ENCODE assay signal across 38 mouse cellular contexts in genomic region chr4:144433216-144433615, GRCm38 (mm10). TPM values are rescaled to one million over a fixed set of nuclear protein-coding genes. Genes with fewer than 3 reads are reported as not detected.
"Had no signal": no experiment of that assay in that cellular context is flagged by ENCODE, and none has a peak within 500 bp of the region (broad histone marks: within the 10 kb centered on the region; RNA-seq: fewer than 3 reads in every experiment).

No protein-coding gene starts in this region.

- DNase-seq: left cerebral cortex, postnatal 4 days; liver; liver, embryonic 13.5 days; liver, postnatal 0 days; lung, adult 18-20 months; lung, adult 2 months; lung, embryonic 14.5 days; lung, postnatal 10 days; lung, postnatal 14 days; lung, postnatal 36 days; lung, postnatal 4 days; midbrain, embryonic 14.5 days had no signal

RNA-seq across cellular contexts. Expression of gene 1700012P22Rik, which starts 5.4 kb away (rescaled TPM):
- polyA plus RNA-seq: limb, embryonic 10.5 days; limb, embryonic 11.5 days; limb, embryonic 12.5 days; limb, embryonic 13.5 days; limb, embryonic 14.5 days; limb, embryonic 15.5 days; liver, adult 2 months; liver, embryonic 11.5 days; liver, embryonic 12.5 days; liver, embryonic 13.5 days; liver, embryonic 14.5 days; liver, embryonic 15.5 days; liver, embryonic 16.5 days; liver, postnatal 0 days; lung, adult 2 months; lung, embryonic 14.5 days; lung, embryonic 15.5 days; lung, embryonic 16.5 days; lung, postnatal 0 days; macrophage; midbrain, embryonic 10.5 days; midbrain, embryonic 11.5 days; midbrain, embryonic 12.5 days; midbrain, embryonic 13.5 days; midbrain, embryonic 14.5 days; midbrain, postnatal 0 days; myocyte; neural tube, embryonic 11.5 days; neural tube, embryonic 12.5 days had no signal

RNA-seq across cellular contexts. Expression of gene Gm9944, which starts 19.9 kb away (rescaled TPM):
- polyA plus RNA-seq: limb, embryonic 10.5 days; limb, embryonic 11.5 days; limb, embryonic 12.5 days; limb, embryonic 13.5 days; limb, embryonic 14.5 days; limb, embryonic 15.5 days; liver, adult 2 months; liver, embryonic 11.5 days; liver, embryonic 12.5 days; liver, embryonic 13.5 days; liver, embryonic 14.5 days; liver, embryonic 15.5 days; liver, embryonic 16.5 days; liver, postnatal 0 days; lung, adult 2 months; lung, embryonic 14.5 days; lung, embryonic 15.5 days; lung, embryonic 16.5 days; lung, postnatal 0 days; macrophage; midbrain, embryonic 10.5 days; midbrain, embryonic 11.5 days; midbrain, embryonic 12.5 days; midbrain, embryonic 13.5 days; midbrain, embryonic 14.5 days; midbrain, embryonic 15.5 days; midbrain, embryonic 16.5 days; midbrain, postnatal 0 days; myocyte; neural tube, embryonic 11.5 days; neural tube, embryonic 12.5 days had no signal

RNA-seq across cellular contexts. Expression of gene Pramef12, which starts 25.0 kb away (rescaled TPM):
- polyA plus RNA-seq: liver, adult 2 months; liver, embryonic 11.5 days; liver, embryonic 12.5 days; liver, embryonic 13.5 days; liver, embryonic 14.5 days; liver, embryonic 15.5 days; liver, embryonic 16.5 days; liver, postnatal 0 days; lung, embryonic 14.5 days; macrophage; midbrain, embryonic 10.5 days; midbrain, embryonic 11.5 days; midbrain, embryonic 12.5 days; midbrain, embryonic 14.5 days; midbrain, embryonic 15.5 days; midbrain, embryonic 16.5 days; midbrain, postnatal 0 days; myocyte; neural tube, embryonic 11.5 days; neural tube, embryonic 12.5 days had no signal

RNA-seq across cellular contexts. Expression of gene Aadacl3, which starts 30.3 kb away (rescaled TPM):
- polyA plus RNA-seq: limb, embryonic 10.5 days; limb, embryonic 11.5 days; limb, embryonic 12.5 days; limb, embryonic 13.5 days; limb, embryonic 14.5 days; limb, embryonic 15.5 days; liver, adult 2 months; liver, embryonic 11.5 days; liver, embryonic 12.5 days; liver, embryonic 13.5 days; liver, embryonic 14.5 days; liver, embryonic 15.5 days; liver, embryonic 16.5 days; liver, postnatal 0 days; lung, adult 2 months; lung, embryonic 14.5 days; lung, embryonic 15.5 days; lung, embryonic 16.5 days; lung, postnatal 0 days; macrophage; midbrain, embryonic 10.5 days; midbrain, embryonic 11.5 days; midbrain, embryonic 12.5 days; midbrain, embryonic 13.5 days; midbrain, embryonic 14.5 days; midbrain, embryonic 15.5 days; midbrain, embryonic 16.5 days; midbrain, postnatal 0 days; myocyte; neural tube, embryonic 11.5 days; neural tube, embryonic 12.5 days had no signal

RNA-seq across cellular contexts. Expression of gene Pramef20, which starts 55.5 kb away (rescaled TPM):
- polyA plus RNA-seq: limb, embryonic 10.5 days; limb, embryonic 11.5 days; limb, embryonic 12.5 days; limb, embryonic 13.5 days; limb, embryonic 14.5 days; limb, embryonic 15.5 days; liver, adult 2 months; liver, embryonic 11.5 days; liver, embryonic 12.5 days; liver, embryonic 13.5 days; liver, embryonic 14.5 days; liver, embryonic 15.5 days; liver, embryonic 16.5 days; liver, postnatal 0 days; lung, adult 2 months; lung, embryonic 14.5 days; lung, embryonic 15.5 days; lung, embryonic 16.5 days; lung, postnatal 0 days; macrophage; midbrain, embryonic 10.5 days; midbrain, embryonic 11.5 days; midbrain, embryonic 12.5 days; midbrain, embryonic 13.5 days; midbrain, embryonic 14.5 days; midbrain, embryonic 15.5 days; midbrain, embryonic 16.5 days; midbrain, postnatal 0 days; myocyte; neural tube, embryonic 11.5 days; neural tube, embryonic 12.5 days had no signal
